Mouse (Mus musculus) cortical plate, adult 2 months (tissue): ENCODE results near the gene Prlhr.

ENCODE experiments used
- CTCF ChIP-seq: fragments of 200-500 bp; IDR thresholded peaks from 2 replicates; pipeline ENCODE4 v1.5.1; 2011; ENCODE audit warnings: mild to moderate bottlenecking, control low read depth, low read length; ENCODE audit not compliant: insufficient read depth; ENCODE audit errors: extremely low read depth
- POLR2A ChIP-seq: fragments of 200-500 bp; IDR thresholded peaks from 2 replicates; pipeline ENCODE4 v1.6.1; 2011; ENCODE audit warnings: mild to moderate bottlenecking, low read length, control low read depth; ENCODE audit not compliant: insufficient read depth; ENCODE audit errors: extremely low read depth

- no peak for TF ChIP-seq CTCF
- TF ChIP-seq POLR2A = no peak
Measured at GRCm38 (mm10) chr19:60485261-60485660, 17.2 kb upstream of the Prlhr start.
